In genomic region chr10:42957881-42958651, GRCm38 (mm10) we compare ENCODE assay signal across 8 mouse cellular contexts.
A peak's percentile ranks its signal among the peaks of the same experiment; 100 is the strongest.
DNase-seq lines count a peak whose midpoint lies in the region; ATAC-seq and TF ChIP-seq lines count a peak whose summit lies in the region.

No protein-coding gene starts in this region.

- no peaks in the 10 kb centered on the region for H3K27me3 ChIP-seq in G1E (ENCODE audit: insufficient read depth, low read length)
- peaks cover 13% of the 10 kb centered on the region for H3K27me3 ChIP-seq in forebrain, embryonic 13.5 days

- WGBS in forebrain, embryonic 13.5 days: 6% methylated on average over 21 of the region's 21 CpGs
- 7% methylated on average over 21 of the region's 21 CpGs for WGBS in lung, adult 2 months
- 4% methylated on average over 21 of the region's 21 CpGs for whole genome bisulfite sequencing in olfactory bulb, adult 2 months

- no peaks in the 10 kb centered on the region for H3K36me3 ChIP-seq in G1E (replicated peaks)
- no peaks in the 10 kb centered on the region for H3K36me3 ChIP-seq in forebrain, embryonic 13.5 days (ENCODE audit: poor library complexity, severe bottlenecking)

- TF ChIP-seq CTCF in G1E (IDR thresholded peaks at IDR 0.05; ENCODE audit: low read depth, low read length): no peak
- TF ChIP-seq CTCF in lung, adult 2 months (IDR thresholded peaks at IDR 0.05; ENCODE audit: insufficient read depth, low read length): peak; percentile 83
- peak; percentile 52 for TF ChIP-seq CTCF in olfactory bulb, adult 2 months (IDR thresholded peaks at IDR 0.05; ENCODE audit: insufficient read depth, low read depth, low read length)

- ATAC-seq in G1E (ENCODE audit: extremely low read depth, insufficient number of reproducible peaks, low FRiP score, poor library complexity, severe bottlenecking): no peak
- ATAC-seq in forebrain, embryonic 13.5 days: peak; percentile 91

- H3K9ac ChIP-seq in forebrain, embryonic 13.5 days: peak overlapping the region; percentile 68

- peak; percentile 5 for DNase-seq in G1E (ENCODE audit: low spot score)
- peak; percentile 32 for DNase-seq in c-Kit-positive CD71-positive TER-119-negative erythroid progenitor cells, embryonic 14.5 days (ENCODE audit: low read depth)
- DNase-seq in heart, postnatal 36 days: peak; percentile 75
- peak; percentile 60 to 87 for DNase-seq in layer of hippocampus, adult 18-20 months (ENCODE audit: low spot score in 2 of 2)
- DNase-seq in lung, adult 2 months: peak; percentile 35
- peak; percentile 64 for DNase-seq in urinary bladder, postnatal 25 days (ENCODE audit: low spot score)

- H3K4me3 ChIP-seq in G1E (ENCODE audit: low read depth, low read length): no peak overlapping the region
- peak overlapping the region; percentile 37 for H3K4me3 ChIP-seq in forebrain, embryonic 13.5 days
- H3K4me3 ChIP-seq in lung, adult 2 months (replicated peaks; ENCODE audit: extremely low read depth, low read depth, low read length): no peak overlapping the region
- peak overlapping the region; percentile 31 for H3K4me3 ChIP-seq in olfactory bulb, adult 2 months (ENCODE audit: insufficient read depth, low read depth, low read length)

- no peak for TF ChIP-seq POLR2A in lung, adult 2 months (IDR thresholded peaks at IDR 0.05; ENCODE audit: borderline replicate concordance, extremely low read depth, low read depth, low read length)
- TF ChIP-seq POLR2A in olfactory bulb, adult 2 months (IDR thresholded peaks at IDR 0.05; ENCODE audit: insufficient read depth, low read depth, low read length): no peak

- intact Hi-C loops in heart, postnatal 36 days (cut with DNase I): loop anchor here (1.0 to 5.0 kb wide), 3 partner anchors 29 to 494 kb away; no protein-coding TSS in a partner anchor

- H3K27ac ChIP-seq in forebrain, embryonic 13.5 days: no peak overlapping the region
- no peak overlapping the region for H3K27ac ChIP-seq in olfactory bulb, adult 2 months (ENCODE audit: insufficient read depth, low read depth, low read length)

- no peaks in the 10 kb centered on the region for H3K4me1 ChIP-seq in G1E (ENCODE audit: insufficient read depth, low read depth, low read length)
- H3K4me1 ChIP-seq in forebrain, embryonic 13.5 days: peaks cover 12% of the 10 kb centered on the region
- no peaks in the 10 kb centered on the region for H3K4me1 ChIP-seq in lung, adult 2 months (ENCODE audit: control insufficient read depth, insufficient read depth, low read length)
- H3K4me1 ChIP-seq in olfactory bulb, adult 2 months (ENCODE audit: control insufficient read depth, insufficient read depth, low read length): no peaks in the 10 kb centered on the region; the same call in 1 of the 2 replicates

- H3K9me3 ChIP-seq in G1E (replicated peaks): no peaks in the 10 kb centered on the region
- no peaks in the 10 kb centered on the region for H3K9me3 ChIP-seq in forebrain, embryonic 13.5 days (replicated peaks)

- peak overlapping the region; percentile 63 for H3K4me2 ChIP-seq in forebrain, embryonic 13.5 days

Comparison
In these comparisons a context has a peak if more than half of its experiments do, and no peak if none do; other contexts are left out.
1. DNase-seq: peak in every context shown above with its lines; median percentile 75 in heart, postnatal 36 days; 74 in layer of hippocampus, adult 18-20 months; 64 in urinary bladder, postnatal 25 days; 35 in lung, adult 2 months; 32 in c-Kit-positive CD71-positive TER-119-negative erythroid progenitor cells, embryonic 14.5 days; 5 in G1E.
2. H3K4me3 ChIP-seq: peak in forebrain, embryonic 13.5 days (single experiment) and olfactory bulb, adult 2 months (single experiment); none in G1E (single experiment) and lung, adult 2 months (single experiment).